Mouse (Mus musculus): ENCODE measurements around the gene Cgnl1. TPM values are rescaled to one million over a fixed set of nuclear protein-coding genes. Genes with fewer than 3 reads are reported as not detected.

Cgnl1 gene
- polyA plus RNA-seq, 1 experiment, result 105 TPM

DNA sequence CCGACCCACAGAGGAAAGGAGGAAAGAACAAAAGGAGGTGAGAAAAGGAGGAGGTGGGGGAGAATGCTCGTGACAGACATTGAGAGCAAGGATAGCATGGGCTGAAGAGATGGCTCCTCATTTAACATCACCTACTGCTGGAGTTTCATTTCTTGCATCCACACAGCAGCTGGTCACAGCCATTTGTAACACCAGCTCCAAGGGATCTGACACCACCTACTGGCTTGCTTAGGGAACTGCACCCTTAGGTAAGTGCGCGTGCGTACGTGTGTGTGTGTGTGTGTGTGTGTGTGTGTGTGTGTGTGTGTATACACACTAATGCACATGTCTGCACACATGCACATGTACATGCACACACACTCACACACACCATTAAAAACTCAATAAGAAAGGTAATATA is 158.4 kb downstream of the Cgnl1 start:
- no peak for DNase-seq
- H3K27me3 ChIP-seq (replicated peaks; ENCODE audit: control insufficient read depth, insufficient read depth, low read length), result no peaks in the 10 kb centered on the region
- H3K4me3 ChIP-seq (ENCODE audit: insufficient read depth, low read depth, low read length), result no peak overlapping the region
- 84% methylated on average over 6 of the region's 6 CpGs for WGBS
- no peak overlapping the region for H3K27ac ChIP-seq (ENCODE audit: insufficient read depth, low read depth, low read length)
- H3K4me1 ChIP-seq (ENCODE audit: control insufficient read depth, insufficient read depth, low read length), result no peaks in the 10 kb centered on the region
- no peaks in the 10 kb centered on the region for H3K36me3 ChIP-seq (ENCODE audit: control insufficient read depth, insufficient read depth, low read length)
- peak; percentile 77 for TF ChIP-seq CTCF (conservative IDR thresholded peaks at IDR 0.05; ENCODE audit: insufficient read depth, insufficient read length, low read depth, low read length)
- no peak for TF ChIP-seq POLR2A (IDR thresholded peaks at IDR 0.05; ENCODE audit: low read depth, low read length)

DNA sequence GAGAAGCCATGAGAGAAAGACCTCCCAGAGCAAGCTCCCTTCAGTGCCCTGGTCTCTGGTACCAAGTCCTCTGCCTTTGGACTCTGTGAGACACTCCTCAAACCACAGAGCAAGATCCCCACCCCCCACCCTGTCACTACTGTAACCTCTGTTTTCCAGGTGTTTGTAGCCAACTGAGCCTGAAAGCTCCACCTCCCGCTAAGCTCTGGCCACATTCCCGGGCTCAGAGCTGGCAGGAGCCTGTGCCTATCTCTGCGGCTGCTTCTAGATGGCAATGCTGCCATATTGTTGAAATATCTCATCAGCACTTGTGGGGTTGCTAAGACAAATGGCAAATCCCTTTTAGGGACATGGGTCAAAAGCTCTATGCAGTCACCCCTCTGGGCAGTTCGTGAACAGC is 159.5 kb downstream of the Cgnl1 start:
- H3K4me1 ChIP-seq (ENCODE audit: control insufficient read depth, insufficient read depth, low read length), result no peaks in the 10 kb centered on the region
- 50% methylated on average over 4 of the region's 4 CpGs for WGBS
- no peaks in the 10 kb centered on the region for H3K27me3 ChIP-seq (replicated peaks; ENCODE audit: control insufficient read depth, insufficient read depth, low read length)
- no peaks in the 10 kb centered on the region for H3K36me3 ChIP-seq (ENCODE audit: control insufficient read depth, insufficient read depth, low read length)
- TF ChIP-seq CTCF (conservative IDR thresholded peaks at IDR 0.05; ENCODE audit: insufficient read depth, insufficient read length, low read depth, low read length) (no peak), POLR2A (IDR thresholded peaks at IDR 0.05; ENCODE audit: low read depth, low read length) (no peak)
- no peak overlapping the region for H3K4me3 ChIP-seq (ENCODE audit: insufficient read depth, low read depth, low read length)
- DNase-seq, result peak; percentile 71
- no peak overlapping the region for H3K27ac ChIP-seq (ENCODE audit: insufficient read depth, low read depth, low read length)

DNA sequence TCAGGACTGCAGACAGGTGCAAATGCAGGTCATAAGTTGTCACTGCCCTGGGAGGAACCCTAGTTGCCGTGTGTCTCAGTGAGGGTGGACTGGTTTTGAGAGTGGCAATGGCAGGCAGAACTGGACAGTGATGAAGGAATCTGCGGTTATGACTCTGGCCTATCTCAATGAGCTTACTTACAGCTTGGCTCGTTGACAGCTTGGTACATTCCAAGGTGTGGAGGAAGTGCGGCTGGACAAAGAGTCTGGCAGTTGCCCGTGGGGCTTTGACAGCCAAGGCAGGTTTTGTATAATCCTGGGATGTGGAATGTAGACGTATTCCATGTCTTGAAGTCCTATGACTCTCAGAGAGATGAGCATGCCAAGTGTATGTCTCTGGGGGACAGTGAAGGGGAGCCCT is 162.4 kb downstream of the Cgnl1 start:
- TF ChIP-seq POLR2A (IDR thresholded peaks at IDR 0.05; ENCODE audit: low read depth, low read length) (no peak), CTCF (conservative IDR thresholded peaks at IDR 0.05; ENCODE audit: insufficient read depth, insufficient read length, low read depth, low read length) (no peak)
- Histone ChIP-seq H3K36me3 (ENCODE audit: control insufficient read depth, insufficient read depth, low read length) (no peaks in the 10 kb centered on the region), H3K27ac (ENCODE audit: insufficient read depth, low read depth, low read length) (no peak overlapping the region), H3K4me3 (ENCODE audit: insufficient read depth, low read depth, low read length) (no peak overlapping the region), H3K27me3 (replicated peaks; ENCODE audit: control insufficient read depth, insufficient read depth, low read length) (no peaks in the 10 kb centered on the region), H3K4me1 (ENCODE audit: control insufficient read depth, insufficient read depth, low read length) (no peaks in the 10 kb centered on the region)
- no peak for DNase-seq
- WGBS, result 49% methylated on average over 6 of the region's 6 CpGs

DNA sequence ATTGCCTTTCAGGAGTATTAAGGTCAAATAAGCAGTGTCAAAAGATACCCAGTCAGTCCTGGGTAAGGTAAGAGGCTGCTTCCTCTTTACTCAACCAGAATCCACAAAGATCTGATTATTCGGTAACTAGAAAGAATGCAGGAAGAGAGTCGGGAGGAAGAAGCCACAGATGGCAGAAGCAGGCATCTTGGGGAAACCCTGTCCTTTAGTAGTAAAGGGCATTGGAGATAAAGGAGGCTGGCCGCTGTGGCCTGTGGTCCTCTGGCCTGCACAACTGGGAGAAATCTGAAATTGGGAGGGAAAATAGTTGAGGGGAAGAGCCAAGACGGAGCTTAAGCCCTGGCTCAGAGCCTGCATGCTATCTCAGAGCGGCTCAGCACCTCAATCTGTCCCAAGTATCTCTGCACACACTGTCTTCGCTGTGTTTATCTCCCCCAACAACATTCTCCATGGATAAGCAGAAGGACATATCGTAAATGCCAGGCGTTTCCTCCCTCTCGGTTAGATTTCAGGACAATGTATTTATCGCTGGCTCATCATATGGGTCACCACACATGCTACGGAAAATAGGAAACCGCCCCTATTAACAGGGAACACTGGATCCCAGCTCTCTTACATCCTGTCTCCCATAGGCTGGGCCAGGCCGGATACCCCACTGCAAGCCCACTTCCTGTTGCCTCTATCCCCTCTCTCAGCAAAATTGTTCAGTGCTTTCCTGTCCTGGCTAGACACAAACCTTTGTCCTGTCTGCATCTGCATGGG is 164.9 kb downstream of the Cgnl1 start:
- Histone ChIP-seq H3K27me3 (replicated peaks; ENCODE audit: control insufficient read depth, insufficient read depth, low read length) (no peaks in the 10 kb centered on the region), H3K36me3 (ENCODE audit: control insufficient read depth, insufficient read depth, low read length) (no peaks in the 10 kb centered on the region), H3K27ac (ENCODE audit: insufficient read depth, low read depth, low read length) (no peak overlapping the region), H3K4me3 (ENCODE audit: insufficient read depth, low read depth, low read length) (no peak overlapping the region), H3K4me1 (ENCODE audit: control insufficient read depth, insufficient read depth, low read length) (no peaks in the 10 kb centered on the region)
- TF ChIP-seq POLR2A (IDR thresholded peaks at IDR 0.05; ENCODE audit: low read depth, low read length) (no peak), CTCF (conservative IDR thresholded peaks at IDR 0.05; ENCODE audit: insufficient read depth, insufficient read length, low read depth, low read length) (no peak)
- DNase-seq, result no peak
- WGBS, result 44% methylated on average over 13 of the region's 13 CpGs

DNA sequence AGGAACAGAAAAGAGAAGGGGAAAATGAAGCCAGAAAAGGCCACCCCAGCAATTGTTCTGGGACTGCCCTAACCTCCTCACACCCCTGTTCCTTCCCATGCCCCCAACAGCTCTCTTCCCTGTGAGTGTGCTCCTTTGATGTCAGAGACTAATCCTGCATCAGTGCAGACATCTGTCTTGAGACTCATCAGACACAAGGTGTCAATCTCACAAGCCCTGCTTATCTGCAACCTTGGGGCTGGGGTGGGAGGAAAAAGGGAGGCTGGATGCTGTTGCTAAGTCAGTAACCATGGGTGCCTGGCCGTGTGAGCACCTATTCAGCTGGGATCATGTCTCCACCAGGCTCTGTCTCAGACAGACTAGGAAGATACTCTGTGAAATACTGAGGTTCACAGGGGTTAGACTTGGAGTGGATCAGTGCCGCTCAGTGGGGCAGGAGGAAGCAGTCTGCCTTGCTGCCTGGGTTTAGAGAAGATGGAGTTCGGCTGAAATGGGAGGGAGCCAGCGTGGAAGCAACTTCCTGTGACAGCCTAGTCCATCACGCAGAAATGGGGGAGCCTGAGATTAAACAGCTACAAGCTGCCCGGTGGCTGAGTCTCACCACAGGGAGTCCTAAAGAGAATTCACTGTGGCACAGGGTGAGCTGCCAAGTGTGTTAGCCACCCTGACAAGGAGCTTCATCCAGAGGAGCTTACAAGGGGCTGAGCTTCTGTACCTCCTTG is 166.3 kb downstream of the Cgnl1 start:
- WGBS, result 73% methylated on average over 6 of the region's 6 CpGs

DNA sequence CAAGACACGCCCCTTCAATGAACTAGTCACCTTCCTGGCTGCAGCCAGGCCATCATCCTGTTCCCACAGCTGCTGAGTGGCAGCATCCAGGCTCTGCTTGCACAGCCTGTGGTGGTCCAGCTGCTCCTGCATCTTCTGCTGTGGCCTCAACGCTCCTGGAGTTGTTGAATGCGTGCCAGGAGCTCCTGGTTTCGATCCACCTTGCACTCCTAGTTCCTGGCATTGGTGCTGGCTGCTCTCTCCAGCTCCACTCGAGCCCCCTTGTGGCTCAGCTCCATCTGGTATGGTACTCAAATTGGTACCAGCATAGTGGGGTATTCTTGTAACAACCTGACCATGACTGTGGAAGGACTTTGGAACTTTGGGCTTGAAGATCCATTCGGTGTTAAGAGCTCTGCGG is 171.5 kb downstream of the Cgnl1 start:
- H3K4me1 ChIP-seq (ENCODE audit: control insufficient read depth, insufficient read depth, low read length), result no peaks in the 10 kb centered on the region
- H3K36me3 ChIP-seq (ENCODE audit: control insufficient read depth, insufficient read depth, low read length), result no peaks in the 10 kb centered on the region
- H3K27me3 ChIP-seq (replicated peaks; ENCODE audit: control insufficient read depth, insufficient read depth, low read length), result no peaks in the 10 kb centered on the region
- TF ChIP-seq CTCF (conservative IDR thresholded peaks at IDR 0.05; ENCODE audit: insufficient read depth, insufficient read length, low read depth, low read length) (no peak), POLR2A (IDR thresholded peaks at IDR 0.05; ENCODE audit: low read depth, low read length) (no peak)
- no peak overlapping the region for H3K27ac ChIP-seq (ENCODE audit: insufficient read depth, low read depth, low read length)
- WGBS, result 69% methylated on average over 7 of the region's 7 CpGs
- DNase-seq, result no peak
- H3K4me3 ChIP-seq (ENCODE audit: insufficient read depth, low read depth, low read length), result no peak overlapping the region

More for the DNA sequence above, 166.3 kb downstream of the Cgnl1 start:
- H3K27me3 ChIP-seq (replicated peaks; ENCODE audit: control insufficient read depth, insufficient read depth, low read length), result no peaks in the 10 kb centered on the region
- H3K36me3 ChIP-seq (ENCODE audit: control insufficient read depth, insufficient read depth, low read length), result no peaks in the 10 kb centered on the region
- TF ChIP-seq CTCF (conservative IDR thresholded peaks at IDR 0.05; ENCODE audit: insufficient read depth, insufficient read length, low read depth, low read length), result no peak
- no peak for TF ChIP-seq POLR2A (IDR thresholded peaks at IDR 0.05; ENCODE audit: low read depth, low read length)
- no peak overlapping the region for H3K4me3 ChIP-seq (ENCODE audit: insufficient read depth, low read depth, low read length)
- DNase-seq, result no peak
- H3K27ac ChIP-seq (ENCODE audit: insufficient read depth, low read depth, low read length), result no peak overlapping the region
- no peaks in the 10 kb centered on the region for H3K4me1 ChIP-seq (ENCODE audit: control insufficient read depth, insufficient read depth, low read length)

DNA sequence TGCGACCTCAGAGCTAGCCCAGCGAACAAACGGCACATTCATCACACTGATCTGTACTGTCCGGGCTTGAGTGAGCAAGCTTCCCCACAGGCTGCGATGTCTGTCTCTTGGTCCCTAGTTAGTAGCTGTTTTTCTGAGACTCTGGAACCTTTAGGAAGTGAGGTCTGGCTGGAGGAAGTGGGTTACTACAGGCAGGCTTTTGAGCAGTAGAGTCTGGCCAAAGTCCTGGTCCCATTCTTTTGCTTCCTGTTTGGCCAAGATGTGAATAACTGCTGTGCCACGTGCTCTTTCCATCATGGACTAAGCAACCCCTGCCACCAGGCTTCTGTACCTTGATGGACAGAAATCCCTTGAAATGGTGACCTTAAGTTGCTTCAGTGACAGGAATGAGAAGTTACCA is 174.5 kb downstream of the Cgnl1 start:
- DNase-seq, result no peak
- Histone ChIP-seq H3K4me1 (ENCODE audit: control insufficient read depth, insufficient read depth, low read length) (peaks cover 5% of the 10 kb centered on the region; the same call in 1 of the 2 replicates), H3K27me3 (replicated peaks; ENCODE audit: control insufficient read depth, insufficient read depth, low read length) (no peaks in the 10 kb centered on the region), H3K4me3 (ENCODE audit: insufficient read depth, low read depth, low read length) (no peak overlapping the region), H3K36me3 (ENCODE audit: control insufficient read depth, insufficient read depth, low read length) (no peaks in the 10 kb centered on the region), H3K27ac (ENCODE audit: insufficient read depth, low read depth, low read length) (no peak overlapping the region)
- 60% methylated on average over 6 of the region's 6 CpGs for WGBS
- no peak for TF ChIP-seq POLR2A (IDR thresholded peaks at IDR 0.05; ENCODE audit: low read depth, low read length)
- TF ChIP-seq CTCF (conservative IDR thresholded peaks at IDR 0.05; ENCODE audit: insufficient read depth, insufficient read length, low read depth, low read length), result no peak

All from kidney, adult 2 months (tissue).